Mouse (Mus musculus) brain, embryonic 14.5 days (tissue): ENCODE results near the gene Glis1.

Source experiments
- CTCF ChIP-seq: fragments of 200-500 bp; IDR thresholded peaks from 2 replicates; pipeline ENCODE4 v1.5.1; 2012; ENCODE audit warnings: inconsistent platforms, mild to moderate bottlenecking, moderate library complexity, borderline replicate concordance; ENCODE audit not compliant: insufficient read depth, insufficient read length; ENCODE audit errors: extremely low read depth
- POLR2A ChIP-seq: fragments of 200-500 bp; IDR thresholded peaks from 2 replicates; pipeline ENCODE4 v1.6.1; 2012; ENCODE audit warnings: mild to moderate bottlenecking, inconsistent platforms, borderline replicate concordance; ENCODE audit not compliant: poor library complexity, insufficient read depth, insufficient read length, severe bottlenecking; ENCODE audit errors: extremely low read depth

DNA sequence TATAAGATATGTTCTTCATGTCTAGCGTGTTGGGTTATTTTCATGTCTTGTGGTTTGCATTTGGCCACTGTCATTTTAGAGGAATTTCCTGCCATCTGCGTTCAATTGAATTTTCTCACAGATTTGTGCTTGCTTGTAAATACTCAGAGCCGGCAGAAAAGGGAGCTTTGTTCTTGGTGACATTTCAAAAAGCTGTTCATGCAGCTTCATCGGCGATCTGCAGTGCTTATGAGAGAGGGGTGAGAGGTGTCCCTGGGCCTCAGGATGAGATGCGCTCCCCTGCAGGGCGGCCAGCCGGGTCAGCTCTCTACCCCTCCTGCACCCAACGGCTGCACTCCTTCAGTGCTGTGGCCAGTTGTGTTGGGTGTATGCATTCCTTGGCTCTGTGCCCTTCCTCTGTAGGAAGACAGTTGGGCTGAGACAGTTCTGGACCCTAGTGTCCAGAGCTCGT lies 68.2 kb downstream of the Glis1 start:
- TF ChIP-seq POLR2A (no peak), CTCF (no peak)
